ENCODE assay signal across 21 mouse cellular contexts in genomic region chr5:120621846-120622197, GRCm38 (mm10). TPM values are rescaled to one million over a fixed set of nuclear protein-coding genes. Genes with fewer than 3 reads are reported as not detected.
DNase-seq lines count a peak whose midpoint lies in the region; ATAC-seq and TF ChIP-seq lines count a peak whose summit lies in the region.
"Had no signal": no experiment of that assay in that cellular context is flagged by ENCODE, and none has a peak within 500 bp of the region (broad histone marks: within the 10 kb centered on the region; RNA-seq: fewer than 3 reads in every experiment).

No protein-coding gene starts in this region.

- H3K27ac ChIP-seq in layer of hippocampus, adult 2 months: peak overlapping the region; percentile 69
- H3K27ac ChIP-seq in spleen, adult 2 months (ENCODE audit: insufficient read depth, low read length): peak overlapping the region; percentile 90
- H3K27ac ChIP-seq in small intestine, adult 2 months (ENCODE audit: insufficient read depth, low read depth, low read length): 0 out of 2 replicates have a peak overlapping the region, but pooled peaks have one; percentile 6
- H3K27ac ChIP-seq: limb, embryonic 12.5 days; liver, embryonic 15.5 days had no signal

- TF ChIP-seq CTCF in layer of hippocampus, adult 2 months (conservative IDR thresholded peaks at IDR 0.05): no peak
- TF ChIP-seq CTCF in spleen, adult 2 months (IDR thresholded peaks at IDR 0.05; ENCODE audit: extremely low read depth, insufficient read depth, insufficient read length, insufficient replicate concordance): no peak
- TF ChIP-seq CTCF in small intestine, adult 2 months (IDR thresholded peaks at IDR 0.05; ENCODE audit: extremely low read depth, insufficient read length, insufficient replicate concordance, low read depth, low read length): no peak

- no peak overlapping the region for H3K4me3 ChIP-seq in layer of hippocampus, adult 2 months
- peak overlapping the region; percentile 44 for H3K4me3 ChIP-seq in spleen, adult 2 months (ENCODE audit: extremely low read depth, insufficient read depth, insufficient read length)
- H3K4me3 ChIP-seq in small intestine, adult 2 months (ENCODE audit: low read depth, low read length): no peak overlapping the region
- H3K4me3 ChIP-seq: erythroblast, embryonic 14.5 days; limb, embryonic 12.5 days; liver, embryonic 15.5 days had no signal

- peak; percentile 23; the same call in 1 of the 2 replicates for ATAC-seq in frontal cortex, adult (ENCODE audit: low TSS enrichment)
- ATAC-seq: forebrain, embryonic 16.5 days; Patski had no signal

- no peak for DNase-seq in frontal cortex, postnatal 10 days (ENCODE audit: low spot score in 2 of 2)
- no peak for DNase-seq in layer of hippocampus, adult 2 months (ENCODE audit: low spot score in 2 of 2)
- DNase-seq in layer of hippocampus, adult 9-11 months: no peak
- no peak for DNase-seq in spleen, adult 2 months (ENCODE audit: low read depth in 1 of 2, low spot score in 2 of 2)
- no peak for DNase-seq in spleen, postnatal 4 days (ENCODE audit: low spot score in 2 of 2)
- DNase-seq: adrenal gland, postnatal 25 days; heart, adult 11 months; lung, postnatal 10 days had no signal

- H3K27me3 ChIP-seq in spleen, adult 2 months (ENCODE audit: control insufficient read depth, insufficient read depth, low read length): no peaks in the 10 kb centered on the region
- H3K27me3 ChIP-seq in small intestine, adult 2 months (ENCODE audit: control insufficient read depth, insufficient read depth, low read length): no peaks in the 10 kb centered on the region
- H3K27me3 ChIP-seq: limb, embryonic 12.5 days; liver, embryonic 15.5 days; Patski had no signal

- no peak for TF ChIP-seq POLR2A in spleen, adult 2 months (IDR thresholded peaks at IDR 0.05; ENCODE audit: low read depth, low read length)
- no peak for TF ChIP-seq POLR2A in small intestine, adult 2 months (IDR thresholded peaks at IDR 0.05; ENCODE audit: low read depth, low read length)

- H3K36me3 ChIP-seq in spleen, adult 2 months (ENCODE audit: control insufficient read depth, insufficient read depth, low read length): peaks cover 72% of the 10 kb centered on the region
- peaks cover 83% of the 10 kb centered on the region for H3K36me3 ChIP-seq in small intestine, adult 2 months (ENCODE audit: control insufficient read depth, insufficient read depth, low read length)

- WGBS in spleen, adult 2 months: 33% methylated on average over 10 of the region's 10 CpGs
- 92% methylated on average over 10 of the region's 10 CpGs for WGBS in small intestine, adult 2 months

- peaks cover 15% of the 10 kb centered on the region; the same call in 1 of the 2 replicates for H3K4me1 ChIP-seq in spleen, adult 2 months (ENCODE audit: control insufficient read depth, insufficient read depth, insufficient read length)
- H3K4me1 ChIP-seq in small intestine, adult 2 months (ENCODE audit: control insufficient read depth, insufficient read depth, insufficient read length, low read length): peaks cover 3% of the 10 kb centered on the region; the same call in 1 of the 2 replicates
- H3K4me1 ChIP-seq: liver, embryonic 15.5 days had no signal

RNA-seq across cellular contexts. Expression of gene Ddx54, which starts 9.3 kb away (rescaled TPM):
- 10 to 100 TPM; 36.8 to 37.2 TPM for total RNA-seq in layer of hippocampus, adult 2 months (2021)
- 80.8 and 131 TPM in 2 replicates for polyA plus RNA-seq in spleen, adult 2 months (2012; rRNA removed)
- polyA plus RNA-seq in small intestine, adult 2 months (2012; rRNA removed): 23.1 and 44.6 TPM in 2 replicates

RNA-seq across cellular contexts. Expression of gene Rita1, which starts 9.4 kb away (rescaled TPM):
- 10 to 100 TPM; 23.7 to 28.0 TPM for total RNA-seq in layer of hippocampus, adult 2 months (2021)
- 8.0 and 8.8 TPM in 2 replicates for polyA plus RNA-seq in spleen, adult 2 months (2012; rRNA removed)
- 6.9 and 12.1 TPM in 2 replicates for polyA plus RNA-seq in small intestine, adult 2 months (2012; rRNA removed)

RNA-seq across cellular contexts. Expression of gene Cfap73, which starts 12.2 kb away (rescaled TPM):
- total RNA-seq in layer of hippocampus, adult 2 months (2021): under 1 TPM in 1 of 2 experiments, not detected in 1; 0.39 TPM
- polyA plus RNA-seq in spleen, adult 2 months (2012; rRNA removed): not detected in 2 replicates
- not detected in 2 replicates for polyA plus RNA-seq in small intestine, adult 2 months (2012; rRNA removed)
- total RNA-seq: gastrocnemius, adult 8-10 months; megakaryocyte, adult 5-6 weeks had no signal
- polyA plus RNA-seq: activated CD4-positive, CD25-positive, alpha-beta regulatory T cell, adult 4 months; erythroblast, embryonic 14.5 days; heart, embryonic 16.5 days; limb, embryonic 12.5 days; liver, embryonic 15.5 days; urinary bladder, adult 2 months had no signal

RNA-seq across cellular contexts. Expression of gene Rasal1, which starts 26.8 kb away (rescaled TPM):
- total RNA-seq in layer of hippocampus, adult 2 months (2021): 10 to 100 TPM; 91.9 to 96.6 TPM
- polyA plus RNA-seq in spleen, adult 2 months (2012; rRNA removed): 14.9 and 18.9 TPM in 2 replicates
- 1.7 and 2.6 TPM in 2 replicates for polyA plus RNA-seq in small intestine, adult 2 months (2012; rRNA removed)
- total RNA-seq: gastrocnemius, adult 8-10 months; megakaryocyte, adult 5-6 weeks had no signal
- polyA plus RNA-seq: hindbrain, embryonic 11.5 days had no signal

RNA-seq across cellular contexts. Expression of gene Iqcd, which starts 33.0 kb away (rescaled TPM):
- 1 to 10 TPM in 1 of 2 experiments, under 1 TPM in 1; 1.00 to 1.2 TPM for total RNA-seq in layer of hippocampus, adult 2 months (2021)
- 0.38 and 0.40 TPM in 2 replicates for polyA plus RNA-seq in spleen, adult 2 months (2012; rRNA removed)
- polyA plus RNA-seq in small intestine, adult 2 months (2012; rRNA removed): 0.15 and 0.25 TPM in 2 replicates
- total RNA-seq: gastrocnemius, adult 8-10 months had no signal

Comparison
In these comparisons a context has a peak if more than half of its experiments do, and no peak if none do; other contexts are left out.
1. H3K27ac ChIP-seq: peak in every context shown above with its lines; median percentile 90 in spleen, adult 2 months; 69 in layer of hippocampus, adult 2 months; 6 in small intestine, adult 2 months.